Mouse (Mus musculus) neural tube, embryonic 11.5 days (tissue): ENCODE results near the gene Lrrc25. TPM values are rescaled to one million over a fixed set of nuclear protein-coding genes. Genes with fewer than 3 reads are reported as not detected.

Experiments
- ATAC-seq: fragments of 200-750 bp; cut with Nextera tagmentation; 2 replicates; pipeline ENCODE4 v1.8.0; 2017; ENCODE audit warnings: moderate number of reproducible peaks, mild to moderate bottlenecking, moderate TSS enrichment, moderate library complexity; ENCODE audit not compliant: insufficient read depth, low FRiP score, low TSS enrichment
- DNase-seq: peaks from one replicate; pipeline ENCODE4 v3.0.0-alpha.2; 2015; ENCODE audit warnings: low spot score
- H3K27ac ChIP-seq: fragments of 300-500 bp; sonication (generic); 2 replicates; pipeline ENCODE4 v1.5.1; 2014; ENCODE audit warnings: low read depth, mild to moderate bottlenecking, low read length
- H3K27me3 ChIP-seq: fragments of 300-500 bp; sonication (generic); 2 replicates; pipeline ENCODE4 v1.6.1; 2014; ENCODE audit warnings: mild to moderate bottlenecking, low read length, mixed read lengths; ENCODE audit not compliant: control insufficient read depth, insufficient read depth
- H3K36me3 ChIP-seq: fragments of 300-500 bp; sonication (generic); 2 replicates; pipeline ENCODE4 v1.6.1; 2014; ENCODE audit warnings: mild to moderate bottlenecking, low read length, moderate library complexity, mixed read lengths; ENCODE audit not compliant: control insufficient read depth, insufficient read depth
- H3K4me1 ChIP-seq: fragments of 300-500 bp; sonication (generic); 2 replicates; pipeline ENCODE4 v1.6.1; 2014; ENCODE audit warnings: low read length, mixed read lengths; ENCODE audit not compliant: control insufficient read depth, insufficient read depth
- H3K4me2 ChIP-seq: fragments of 300-500 bp; sonication (generic); 2 replicates; pipeline ENCODE4 v1.6.1; 2014; ENCODE audit warnings: low read depth, mild to moderate bottlenecking, moderate library complexity
- H3K4me3 ChIP-seq: fragments of 300-500 bp; sonication (generic); 2 replicates; pipeline ENCODE4 v1.5.1; 2014; ENCODE audit warnings: low read depth, low read length
- H3K9ac ChIP-seq: fragments of 300-500 bp; sonication (generic); 2 replicates; pipeline ENCODE4 v1.6.1; 2014; ENCODE audit warnings: mild to moderate bottlenecking, low read length
- H3K9me3 ChIP-seq: fragments of 300-500 bp; sonication (generic); 2 replicates; pipeline ENCODE4 v1.6.1; 2016; ENCODE audit warnings: low read length; ENCODE audit not compliant: control insufficient read depth
- WGBS: fragments of 180-500 bp; shearing (Covaris S2); extraction: QIAGEN DNeasy Blood & Tissue Kit; methylation state at CpG from one replicate; pipeline ENCODE4 v1.1.7; 2014; 5-methylcytosine and 5-hydroxymethylcytosine counted together
- polyA plus RNA-seq: library from polyadenylated mRNA; unstranded; fragments of >200 nt; fragmentation: Nextera tagmentation; extraction: Ambion mirVana; gene quantifications from 2 replicates; pipeline ENCODE4 v1.2.1, GENCODE M21; 2014

Gene Lrrc25
- polyA plus RNA-seq, 1 experiment from 2014 or later = 1.2 TPM

GRCm38 (mm10) chr8:70664631-70665030, 48.7 kb downstream of the Lrrc25 start:
- H3K4me2 ChIP-seq = no peak overlapping the region
- no peaks in the 10 kb centered on the region for H3K36me3 ChIP-seq
- DNase-seq (no peak), ATAC-seq (no peak)
- H3K27me3 ChIP-seq = no peaks in the 10 kb centered on the region
- WGBS = 86% methylated on average over 3 of the region's 3 CpGs
- H3K9ac ChIP-seq = no peak overlapping the region
- H3K4me1 ChIP-seq = peaks cover 6% of the 10 kb centered on the region
- H3K4me3 ChIP-seq = no peak overlapping the region
- no peak overlapping the region for H3K27ac ChIP-seq
- no peaks in the 10 kb centered on the region for H3K9me3 ChIP-seq

GRCm38 (mm10) chr8:70665599-70665998, 49.6 kb downstream of the Lrrc25 start:
- DNase-seq (no peak), ATAC-seq (no peak)
- H3K9ac ChIP-seq = no peak overlapping the region
- H3K9me3 ChIP-seq = no peaks in the 10 kb centered on the region
- no peaks in the 10 kb centered on the region for H3K36me3 ChIP-seq
- WGBS = 87% methylated on average over 2 of the region's 2 CpGs
- H3K27me3 ChIP-seq = no peaks in the 10 kb centered on the region
- H3K4me3 ChIP-seq = no peak overlapping the region
- no peak overlapping the region for H3K27ac ChIP-seq
- H3K4me2 ChIP-seq = no peak overlapping the region
- H3K4me1 ChIP-seq = no peaks in the 10 kb centered on the region

- Histone ChIP-seq H3K4me3 (no peak overlapping the region), H3K4me2 (no peak overlapping the region), H3K4me1 (no peaks in the 10 kb centered on the region), H3K9ac (no peak overlapping the region), H3K27ac (no peak overlapping the region), H3K9me3 (no peaks in the 10 kb centered on the region), H3K36me3 (no peaks in the 10 kb centered on the region), H3K27me3 (no peaks in the 10 kb centered on the region)
- ATAC-seq = no peak
- 70% methylated on average over 5 of the region's 5 CpGs for WGBS
- DNase-seq = no peak
These were observed 51.1 kb downstream of the Lrrc25 start for GRCm38 (mm10) chr8:70667071-70667470.

Other genes starting within 250 kb of the Lrrc25 start
- 0.16 and 0.32 TPM in 2 replicates for gene Comp, start 242.6 kb upstream of the Lrrc25 start, polyA plus RNA-seq
- 16.1 and 17.9 TPM in 2 replicates for gene Crtc1, start 176.6 kb upstream of the Lrrc25 start, polyA plus RNA-seq
- gene Klhl26, start 139.2 kb upstream of the Lrrc25 start, polyA plus RNA-seq = 14.6 and 17.0 TPM in 2 replicates
- gene Tmem59l, start 128.8 kb upstream of the Lrrc25 start, polyA plus RNA-seq = 19.3 and 20.7 TPM in 2 replicates
- 3.4 and 3.7 TPM in 2 replicates for gene Crlf1, start 123.0 kb upstream of the Lrrc25 start, polyA plus RNA-seq
- 118 and 132 TPM in 2 replicates for gene Rex1bd, start 109.4 kb upstream of the Lrrc25 start, polyA plus RNA-seq
- gene Uba52, start 105.4 kb upstream of the Lrrc25 start, polyA plus RNA-seq = 809 and 814 TPM in 2 replicates
- gene Fkbp8, start 88.4 kb upstream of the Lrrc25 start, polyA plus RNA-seq = 243 and 252 TPM in 2 replicates
- gene Kxd1, start 88.2 kb upstream of the Lrrc25 start, polyA plus RNA-seq = 49.8 and 53.8 TPM in 2 replicates
- gene Ell, start 76.7 kb upstream of the Lrrc25 start, polyA plus RNA-seq = 18.8 and 22.2 TPM in 2 replicates
- 87.9 and 90.7 TPM in 2 replicates for gene Isyna1, start 21.8 kb upstream of the Lrrc25 start, polyA plus RNA-seq
- gene Ssbp4, start 7.3 kb upstream of the Lrrc25 start, polyA plus RNA-seq = 125 and 137 TPM in 2 replicates
- gene Gdf15, start 16.3 kb downstream of the Lrrc25 start, polyA plus RNA-seq = 0.28 TPM in 1 of 2 replicates, not detected in the other
- gene Pgpep1, start 44.2 kb downstream of the Lrrc25 start, polyA plus RNA-seq = 246 and 268 TPM in 2 replicates
- gene Lsm4, start 57.1 kb downstream of the Lrrc25 start, polyA plus RNA-seq = 298 and 301 TPM in 2 replicates
- gene Jund, start 82.8 kb downstream of the Lrrc25 start, polyA plus RNA-seq = 167 and 171 TPM in 2 replicates
- not detected in 2 replicates for gene Iqcn, start 87.3 kb downstream of the Lrrc25 start, polyA plus RNA-seq
- not detected in 2 replicates for gene Gm3336, start 102.4 kb downstream of the Lrrc25 start, polyA plus RNA-seq
- gene Pde4c, start 107.6 kb downstream of the Lrrc25 start, polyA plus RNA-seq = 0.42 TPM in 1 of 2 replicates, not detected in the other
- gene Rab3a, start 138.5 kb downstream of the Lrrc25 start, polyA plus RNA-seq = 97.9 and 111 TPM in 2 replicates
- gene Mpv17l2, start 144.8 kb downstream of the Lrrc25 start, polyA plus RNA-seq = 40.7 and 41.3 TPM in 2 replicates
- 52.4 and 54.7 TPM in 2 replicates for gene Pik3r2, start 160.6 kb downstream of the Lrrc25 start, polyA plus RNA-seq
- gene Mast3, start 188.9 kb downstream of the Lrrc25 start, polyA plus RNA-seq = 10.5 and 14.7 TPM in 2 replicates
- gene Il12rb1, start 192.3 kb downstream of the Lrrc25 start, polyA plus RNA-seq = not detected in 2 replicates
- 8.8 and 10.2 TPM in 2 replicates for gene Arrdc2, start 223.6 kb downstream of the Lrrc25 start, polyA plus RNA-seq
- gene Kcnn1, start 247.1 kb downstream of the Lrrc25 start, polyA plus RNA-seq = 14.0 and 14.1 TPM in 2 replicates